Mouse (Mus musculus) thymus, postnatal 36 days (tissue): ENCODE data around the gene Olfr470.
"Not testable (repeated sequence)": the region's sequence is repeated elsewhere in the genome, so short reads cannot be mapped to it uniquely, and the experiment has no call there.

Source experiments
- DNase-seq, 2 experiments: peaks; one replicate each; pipeline ENCODE4 v3.0.0; 2022; ENCODE audit warnings: mixed read lengths in 2 of 2

The Olfr470 gene

DNA sequence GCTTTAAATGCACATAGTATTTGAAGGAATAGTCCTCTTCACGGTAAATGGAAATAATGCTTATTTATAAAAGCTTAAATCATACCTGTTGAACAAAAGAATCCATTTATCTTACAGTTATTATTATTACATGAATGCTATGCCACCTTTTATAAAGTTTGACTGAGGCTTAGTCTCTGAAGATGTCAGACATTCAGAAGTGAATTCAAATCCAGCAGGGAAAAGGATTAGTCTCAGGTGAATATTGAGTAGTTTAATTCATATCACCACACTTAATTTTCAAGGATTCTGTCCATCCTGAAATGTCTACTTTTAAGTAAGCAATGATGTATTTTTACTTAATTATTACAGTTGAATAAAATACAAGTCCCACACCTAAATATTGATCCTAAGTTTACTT, at the start of gene Olfr470:
Olfr470 (minus strand) TSS at position 101 of the 400 bp plus-strand sequence.
- not testable (repeated sequence) for DNase-seq

DNA sequence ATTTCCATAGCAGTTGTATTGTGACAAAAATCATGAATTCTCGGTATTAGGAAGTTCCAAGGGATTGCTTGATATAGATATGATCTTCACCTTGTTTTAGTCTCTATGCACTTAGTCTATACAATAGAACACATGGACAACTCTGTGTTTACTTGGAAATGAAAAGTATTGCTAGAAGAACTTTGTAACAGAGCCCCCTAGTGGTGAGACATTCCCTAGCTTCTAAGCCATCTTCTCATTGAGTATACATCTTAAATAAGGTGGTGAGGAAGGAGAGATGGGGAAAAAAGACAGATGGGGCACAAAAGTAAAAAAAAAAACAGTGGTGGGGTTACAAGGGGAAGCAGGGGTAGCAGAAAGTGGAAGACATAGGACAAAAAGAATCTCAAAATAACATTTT, 5.6 kb downstream of the Olfr470 start:
- no peak for DNase-seq

DNA sequence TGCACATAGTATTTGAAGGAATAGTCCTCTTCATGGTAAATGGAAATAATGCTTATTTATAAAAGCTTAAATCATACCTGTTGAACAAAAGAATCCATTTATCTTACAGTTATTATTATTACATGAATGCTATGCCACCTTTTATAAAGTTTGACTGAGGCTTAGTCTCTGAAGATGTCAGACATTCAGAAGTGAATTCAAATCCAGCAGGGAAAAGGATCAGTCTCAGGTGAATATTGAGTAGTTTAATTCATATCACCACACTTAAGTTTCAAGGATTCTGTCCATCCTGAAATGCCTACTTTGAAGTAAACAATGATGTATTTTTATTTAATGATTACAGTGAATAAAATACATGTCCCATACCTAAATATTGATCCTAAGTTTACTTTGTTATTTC, 21.8 kb downstream of the Olfr470 start, which contains the start of gene Olfr469:
Olfr469 (minus strand) TSS at position 101 of the 400 bp plus-strand sequence.
- DNase-seq = not testable (repeated sequence)

DNA sequence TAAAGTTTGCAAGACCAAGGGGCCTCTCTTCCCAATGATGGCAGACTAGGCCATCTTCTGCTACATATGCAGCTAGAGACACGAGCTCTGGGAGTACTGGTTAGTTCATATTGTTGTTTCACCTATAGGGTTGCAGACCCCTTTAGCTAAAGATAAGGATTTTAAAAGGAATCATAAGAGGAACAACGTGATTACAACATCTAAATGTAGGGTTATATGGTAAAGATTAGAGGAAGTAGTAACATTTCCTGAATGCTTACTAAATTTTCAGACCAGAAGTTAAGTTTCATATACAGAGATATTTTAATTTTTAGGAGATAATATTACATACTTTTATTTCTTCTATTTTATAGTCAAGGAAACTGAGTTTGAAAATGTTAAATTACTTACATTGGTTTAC, 23.4 kb downstream of the Olfr470 start:
- not testable (repeated sequence) for DNase-seq

DNA sequence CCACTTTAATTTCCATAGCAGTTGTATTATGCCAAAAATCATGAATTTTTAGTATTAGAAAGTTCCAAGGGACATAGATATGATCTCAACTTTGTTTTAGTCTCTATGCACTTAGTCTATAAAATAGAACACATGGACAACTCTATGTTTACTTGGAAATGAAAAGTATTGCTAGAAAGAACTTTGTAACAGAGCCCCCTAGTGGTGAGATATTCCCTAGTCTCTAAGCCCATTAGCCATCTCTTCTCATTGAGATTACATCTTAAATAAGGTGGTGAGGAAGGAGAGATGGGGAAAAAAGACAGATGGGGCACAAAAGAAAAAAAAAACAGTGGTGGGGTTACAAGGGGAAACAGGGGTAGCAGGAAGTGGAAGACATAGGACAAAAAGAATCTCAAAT, 27.8 kb downstream of the Olfr470 start:
- no peak for DNase-seq

DNA sequence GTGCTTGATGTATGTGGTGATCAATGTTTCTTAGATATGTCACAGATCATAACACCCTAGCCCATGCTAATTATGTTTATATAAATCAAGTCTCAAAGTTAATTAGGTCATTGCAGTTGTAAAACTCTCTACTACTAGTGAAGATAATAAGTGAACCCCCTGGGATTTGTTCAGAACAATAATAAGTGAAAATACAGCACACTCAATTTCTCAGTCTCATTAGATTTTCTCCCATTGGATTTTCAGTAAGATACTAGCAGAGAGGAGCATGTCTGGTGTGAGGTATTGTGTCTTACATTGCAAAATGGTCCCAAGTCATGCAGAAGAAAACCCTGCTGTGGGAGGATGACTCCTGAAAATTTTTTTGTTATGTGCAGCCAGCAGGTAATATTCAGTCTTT, 35.3 kb downstream of the Olfr470 start, which contains the start of gene Olfr467:
Olfr467 (plus strand) TSS at position 301 of the 400 bp plus-strand sequence.
- no peak for DNase-seq

DNA sequence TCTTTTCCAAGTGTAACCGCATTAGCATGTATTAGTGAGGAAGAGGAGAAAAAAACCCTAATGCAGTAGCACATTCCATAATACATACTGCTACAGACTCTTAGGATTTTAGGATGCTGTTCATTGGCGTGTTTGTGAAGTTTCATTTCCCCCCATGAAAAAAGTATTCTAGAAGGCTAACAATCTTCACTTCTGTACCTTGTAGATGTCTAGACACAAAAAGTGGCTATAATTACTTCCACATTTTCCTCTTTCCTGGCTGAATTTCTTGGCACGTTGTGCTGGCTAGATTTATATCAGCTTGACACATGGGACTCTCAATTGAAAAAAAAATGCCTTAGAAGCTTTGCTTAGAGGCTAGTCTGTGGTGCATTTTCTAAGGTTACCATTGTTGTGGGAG, 45.2 kb downstream of the Olfr470 start:
- no peak for DNase-seq

DNA sequence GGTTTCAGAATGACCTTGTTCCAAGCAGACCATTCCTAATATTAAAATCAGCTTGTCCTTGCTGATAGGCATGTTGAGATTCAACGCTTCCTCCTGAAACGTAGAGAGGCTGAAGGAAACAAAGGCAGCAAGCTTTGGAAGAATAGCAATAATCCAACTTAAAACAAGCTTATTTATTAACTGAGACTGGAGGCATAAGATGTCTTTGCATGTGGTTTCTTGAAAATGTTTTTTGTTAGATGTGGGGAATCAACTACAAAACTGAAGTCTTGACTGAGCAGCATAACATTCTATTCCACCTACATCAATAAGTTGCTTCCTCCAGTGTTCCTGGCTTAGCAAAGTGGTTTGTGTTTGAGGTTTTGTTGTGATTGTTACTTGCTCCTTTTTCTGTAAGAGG, 46.2 kb downstream of the Olfr470 start, which contains the start of gene Ovch2:
Ovch2 (minus strand) TSS at position 101 of the 400 bp plus-strand sequence.
- DNase-seq = no peak

DNA sequence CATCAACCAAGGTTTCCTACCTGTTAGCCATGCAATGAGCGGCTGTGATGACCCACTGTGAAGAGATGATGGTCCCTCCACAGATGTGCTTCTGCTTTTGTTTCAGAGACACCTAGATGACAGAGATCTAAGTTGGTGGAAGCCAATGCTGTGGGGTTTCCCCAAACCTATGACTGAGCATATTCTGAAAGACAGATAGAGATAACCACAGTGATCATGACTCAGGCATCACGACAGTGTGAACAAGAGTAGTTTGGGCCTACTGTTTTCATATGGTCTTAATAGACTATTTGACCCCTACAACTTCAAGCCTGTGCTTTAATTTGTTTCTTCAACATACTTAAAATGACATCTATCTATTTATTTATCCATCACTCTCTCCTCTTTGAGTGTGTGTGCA, 50.8 kb downstream of the Olfr470 start:
- DNase-seq = no peak
